Mouse (Mus musculus) thymus, adult 2 months (tissue): ENCODE measurements around the gene Pbx2.

ENCODE experiments used
- CTCF ChIP-seq: fragments of 200-500 bp; IDR thresholded peaks from 2 replicates; pipeline ENCODE4 v1.5.1; 2012; ENCODE audit warnings: mild to moderate bottlenecking, control low read depth, low read length, moderate library complexity, borderline replicate concordance; ENCODE audit not compliant: control insufficient read depth, poor library complexity, insufficient read depth; ENCODE audit errors: extremely low read depth
- POLR2A ChIP-seq: fragments of 200-500 bp; IDR thresholded peaks from 2 replicates; pipeline ENCODE4 v1.6.1; 2012; ENCODE audit warnings: mild to moderate bottlenecking, low read length, control low read depth, moderate library complexity; ENCODE audit not compliant: control insufficient read depth, poor library complexity, insufficient read depth; ENCODE audit errors: extremely low read depth

GRCm38 (mm10) chr17:34611050-34611449 lies 20.0 kb downstream of the Pbx2 start:
- TF ChIP-seq CTCF (no peak), POLR2A (no peak)
